Mouse (Mus musculus) urinary bladder, postnatal 14 days (tissue): ENCODE measurements around the gene Slco1a1.
A peak's percentile ranks its signal among the peaks of the same experiment; 100 is the strongest.
"Not testable (repeated sequence)": the region's sequence is repeated elsewhere in the genome, so short reads cannot be mapped to it uniquely, and the experiment has no call there.

Experiments used
- DNase-seq: peaks from one replicate; pipeline ENCODE4 v3.0.0; 2021; ENCODE audit warnings: low spot score

The Slco1a1 gene

DNA sequence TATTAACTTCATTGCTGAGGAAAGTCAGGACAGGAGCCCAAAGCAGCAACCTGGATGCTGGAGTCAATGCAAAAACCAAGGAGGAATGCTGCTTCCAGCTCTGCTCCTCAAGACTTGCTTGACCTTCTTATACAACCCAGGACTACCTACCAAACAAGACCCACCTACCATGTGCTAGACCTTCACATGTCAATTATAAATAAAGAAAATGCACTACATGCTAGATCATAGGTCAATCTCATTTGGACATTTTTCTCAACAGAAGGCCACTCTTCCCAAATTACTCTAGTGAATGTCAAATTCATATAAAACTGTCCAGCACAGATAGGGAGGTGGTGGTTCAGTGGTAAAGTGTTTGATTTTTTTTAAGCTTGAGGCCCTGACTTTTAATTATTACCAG lies at the start of gene Slco1a1:
Slco1a1 (minus strand) TSS at position 101 of the 400 bp plus-strand sequence.
- DNase-seq: no peak

DNA sequence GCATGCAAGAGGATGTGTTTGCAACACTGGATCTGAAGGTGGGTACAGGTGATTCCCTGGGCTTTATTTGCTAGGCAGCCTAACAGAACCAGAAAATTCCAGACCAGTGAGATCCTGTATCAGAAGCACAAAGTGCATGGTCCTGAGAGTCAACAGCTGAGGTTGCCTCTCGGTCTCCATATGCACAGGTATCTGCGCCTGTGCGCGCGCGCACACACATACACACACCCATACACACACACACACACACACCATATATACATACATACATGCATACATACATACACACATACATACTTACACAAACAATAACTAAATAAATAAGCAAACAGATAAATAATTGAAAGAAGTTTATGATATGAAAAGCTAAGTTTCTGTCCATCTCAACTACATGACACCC lies 40.0 kb upstream of the Slco1a1 start:
- no peak for DNase-seq

DNA sequence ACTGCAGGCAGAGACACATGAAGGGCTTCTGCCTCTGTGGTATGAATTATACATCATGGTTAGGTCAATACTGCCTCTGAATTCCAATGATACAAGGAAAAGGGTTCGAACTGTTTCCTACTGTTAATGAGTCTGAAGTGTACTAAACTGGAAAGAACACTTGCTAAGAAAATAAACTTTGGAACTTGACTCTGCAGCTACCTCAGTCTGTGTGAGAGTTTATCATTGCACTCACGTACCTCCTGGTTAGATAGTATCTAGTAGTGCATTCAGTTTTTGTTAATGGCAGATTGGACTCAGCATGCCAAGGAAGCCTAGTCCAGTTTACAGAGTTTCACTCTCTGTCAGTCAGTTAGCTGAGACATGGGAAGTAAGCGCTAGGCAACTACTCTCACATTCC lies 37.9 kb upstream of the Slco1a1 start:
- DNase-seq: no peak

- no peak for DNase-seq
These were observed 15.7 kb upstream of the Slco1a1 start for GRCm38 (mm10) chr6:141962420-141962819.

GRCm38 (mm10) chr6:141961861-141962260 lies 15.1 kb upstream of the Slco1a1 start:
- no peak for DNase-seq

GRCm38 (mm10) chr6:141960482-141960881 lies 13.7 kb upstream of the Slco1a1 start:
- no peak for DNase-seq

- no peak for DNase-seq
These were observed 6.3 kb downstream of the Slco1a1 start for GRCm38 (mm10) chr6:141940451-141940850.

DNA sequence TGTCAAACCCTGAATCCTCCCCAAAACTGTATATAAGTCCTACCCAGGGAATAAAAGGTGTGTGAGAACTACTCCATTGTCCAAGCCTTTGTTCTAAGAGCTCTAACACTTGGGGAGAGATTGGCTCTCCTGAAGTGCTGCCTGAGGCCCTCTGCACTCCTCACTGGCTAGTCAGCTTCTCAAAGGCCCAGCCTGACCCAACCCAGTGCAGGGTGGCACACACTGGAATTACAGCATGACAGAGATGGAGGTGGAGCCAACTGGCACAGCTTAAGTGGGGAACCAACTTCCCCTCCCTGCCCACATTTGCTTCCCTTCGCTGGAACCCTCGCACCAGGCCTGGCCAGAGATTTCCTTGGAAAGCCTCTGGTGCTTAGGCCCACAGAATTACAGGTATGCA lies 48.6 kb downstream of the Slco1a1 start:
- DNase-seq: no peak

- no peak for DNase-seq
These were observed 57.0 kb downstream of the Slco1a1 start for GRCm38 (mm10) chr6:141889723-141890122.

- DNase-seq: no peak
These were observed 58.5 kb downstream of the Slco1a1 start for GRCm38 (mm10) chr6:141888248-141888647.

- DNase-seq: no peak
These were observed 64.2 kb downstream of the Slco1a1 start for GRCm38 (mm10) chr6:141882581-141882980.

DNA sequence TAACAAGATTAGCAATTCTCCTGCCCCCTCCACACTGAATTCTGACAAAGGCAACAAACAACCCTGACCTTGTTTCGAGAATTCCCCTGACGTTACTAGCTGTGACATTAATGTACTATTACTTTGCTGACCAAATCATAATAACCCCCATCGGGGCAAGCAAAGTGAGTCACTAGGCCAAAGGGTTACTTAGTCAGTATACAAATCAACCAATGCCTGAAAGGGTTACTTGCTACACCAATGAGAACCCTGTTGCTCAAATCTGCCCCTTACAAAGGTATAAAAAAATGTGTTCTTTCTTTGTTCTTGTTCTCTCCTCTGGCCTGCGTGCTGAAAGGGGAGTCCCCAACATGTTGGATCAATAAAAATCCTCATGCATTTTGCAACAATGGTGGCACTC lies 71.0 kb downstream of the Slco1a1 start:
- not testable (repeated sequence) for DNase-seq

DNA sequence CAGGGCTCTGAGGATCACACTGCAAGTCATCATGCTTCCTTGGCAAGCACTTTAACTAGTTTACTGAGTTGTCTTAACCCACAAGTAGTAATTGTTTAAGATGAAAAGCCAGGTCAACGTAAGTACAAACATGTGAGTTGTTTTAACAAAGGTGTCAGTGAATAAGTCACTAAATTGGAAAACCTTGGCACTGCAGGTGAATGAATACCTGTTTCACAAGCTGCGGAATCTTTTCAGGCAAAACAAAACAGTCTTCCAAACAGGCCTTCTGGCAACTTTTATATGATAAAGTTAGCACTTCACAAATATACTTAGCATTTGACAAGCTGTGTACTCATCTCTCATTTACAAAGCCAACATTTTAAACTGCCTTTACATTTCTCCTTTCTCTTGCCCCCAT lies 75.1 kb downstream of the Slco1a1 start:
- no peak for DNase-seq

DNA sequence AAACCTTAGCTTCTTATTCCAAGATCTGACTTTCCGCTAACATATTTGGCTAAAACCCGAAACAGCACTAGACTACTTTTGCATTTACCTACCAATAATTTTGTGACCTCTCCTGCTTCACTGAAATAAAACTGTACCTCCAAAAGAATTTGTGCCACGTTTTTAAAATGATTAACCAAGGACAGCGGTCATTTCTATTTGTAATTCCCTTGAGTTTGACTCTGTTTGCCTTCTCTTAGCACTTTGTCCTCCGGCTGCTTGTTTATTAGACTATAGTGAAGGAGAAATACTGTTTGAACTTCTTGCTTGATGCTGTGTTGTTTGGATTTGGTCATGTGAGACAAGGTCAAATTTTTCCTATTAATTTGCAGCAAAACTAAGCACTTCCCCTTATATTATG lies 78.0 kb downstream of the Slco1a1 start:
- no peak for DNase-seq

DNA sequence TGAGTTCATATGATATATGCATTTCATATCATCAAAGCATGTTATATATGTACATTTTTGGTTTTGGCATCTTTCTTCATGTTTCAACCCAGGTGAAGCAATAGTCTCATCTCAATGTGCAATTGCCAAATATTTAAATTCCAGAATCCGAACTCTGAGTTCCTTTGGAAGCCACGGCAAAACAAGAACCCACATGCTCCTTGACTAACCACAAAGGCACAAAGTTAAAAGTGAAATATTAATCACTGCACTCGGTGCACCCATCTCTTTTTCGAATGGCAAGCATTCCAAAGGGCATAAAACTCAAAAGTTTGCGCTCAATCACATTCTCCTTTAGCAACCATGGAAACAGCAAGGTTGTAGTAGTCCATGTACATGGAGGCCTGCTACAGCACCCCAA lies 80.7 kb downstream of the Slco1a1 start:
- no peak for DNase-seq

DNA sequence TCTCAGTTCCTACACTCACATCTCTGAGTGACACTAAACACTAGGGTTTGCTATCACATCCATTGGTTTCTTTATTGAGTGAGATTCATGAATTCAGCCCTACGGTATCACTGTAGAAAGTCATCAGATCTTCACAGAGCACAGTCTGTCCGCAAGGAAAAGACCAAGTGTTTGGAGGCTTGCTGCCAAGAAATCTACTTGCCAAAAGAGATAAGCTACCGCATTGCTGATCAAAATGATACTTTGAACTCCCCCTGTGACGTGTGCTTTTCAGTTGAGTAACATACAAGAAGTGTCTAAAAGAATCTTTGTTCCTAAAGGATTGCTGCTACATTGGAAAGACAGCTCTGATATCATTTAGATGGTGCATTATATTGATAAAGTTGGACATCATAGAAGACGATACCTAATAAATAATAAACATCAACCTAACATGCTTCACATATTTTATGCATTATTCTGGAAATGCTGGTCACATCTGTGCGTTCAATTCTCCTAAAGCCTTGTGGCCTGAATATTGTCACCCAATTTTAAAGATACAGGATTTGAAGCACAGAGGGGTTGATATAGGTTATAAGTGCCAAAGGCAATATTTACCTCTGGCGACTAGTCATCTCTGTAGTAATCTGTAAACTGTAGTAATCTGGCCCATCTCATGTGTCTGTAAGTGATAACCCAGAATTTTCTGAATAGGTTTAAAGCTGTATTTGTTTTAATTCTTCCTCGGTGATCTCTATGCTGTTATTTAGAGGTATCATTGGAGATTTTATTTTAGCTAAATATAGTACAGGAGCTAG lies 88.8 kb downstream of the Slco1a1 start:
- peak; percentile 10 for DNase-seq
